Mouse (Mus musculus) cerebral cortex, adult 2 months (tissue): Measurements from ENCODE around the gene Fggy.

Experiments
- WGBS: fragments of 180-500 bp; shearing (Covaris S2); methylation state at CpG from one replicate; pipeline ENCODE4 v1.1.7; 2018; 5-methylcytosine and 5-hydroxymethylcytosine counted together

The Fggy gene

GRCm38 (mm10) chr4:95861741-95862155 lies 304.4 kb downstream of the Fggy start:
- WGBS, result 89% methylated on average over 5 of the region's 5 CpGs

GRCm38 (mm10) chr4:95862276-95862675 lies 305.0 kb downstream of the Fggy start:
- 61% methylated on average over 7 of the region's 7 CpGs for WGBS

- WGBS, result 68% methylated on average over 6 of the region's 6 CpGs
Observed at GRCm38 (mm10) chr4:95862781-95863499, 305.6 kb downstream of the Fggy start.

DNA sequence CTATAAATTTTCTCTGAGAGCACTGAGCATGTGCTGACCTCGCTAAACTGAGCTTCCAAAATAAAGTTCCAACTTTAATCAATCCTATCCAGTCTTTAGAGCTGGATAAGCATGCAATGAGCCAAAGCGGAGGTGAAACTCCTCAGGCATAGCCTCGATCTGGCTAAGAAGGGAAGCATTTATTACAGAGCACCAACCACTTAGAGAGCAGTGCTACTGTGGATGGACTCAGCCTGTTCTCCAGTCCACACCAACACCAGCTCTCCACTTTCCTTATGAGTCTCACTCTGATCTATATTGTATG lies 306.1 kb downstream of the Fggy start:
- WGBS, result 86% methylated on average over 3 of the region's 3 CpGs

DNA sequence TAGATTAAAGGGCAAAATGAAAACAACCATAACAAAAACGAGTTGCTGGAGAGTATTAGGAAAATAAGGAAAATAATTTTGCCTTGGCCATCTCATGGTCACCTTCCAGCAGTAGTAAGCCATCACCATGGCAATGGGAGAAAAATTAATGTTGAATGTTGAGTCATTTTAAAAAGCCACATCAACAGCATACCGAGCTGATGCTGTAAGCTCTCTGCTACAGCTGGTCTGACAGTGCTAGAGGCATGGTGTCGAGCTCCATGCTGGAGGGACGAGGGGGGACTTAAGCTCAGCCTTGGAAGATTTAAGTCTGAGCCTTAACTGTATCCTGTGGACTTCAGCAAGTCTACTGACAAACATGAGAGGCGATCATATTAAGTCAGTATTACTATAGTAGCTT lies 307.9 kb downstream of the Fggy start:
- 86% methylated on average over 5 of the region's 5 CpGs for WGBS

DNA sequence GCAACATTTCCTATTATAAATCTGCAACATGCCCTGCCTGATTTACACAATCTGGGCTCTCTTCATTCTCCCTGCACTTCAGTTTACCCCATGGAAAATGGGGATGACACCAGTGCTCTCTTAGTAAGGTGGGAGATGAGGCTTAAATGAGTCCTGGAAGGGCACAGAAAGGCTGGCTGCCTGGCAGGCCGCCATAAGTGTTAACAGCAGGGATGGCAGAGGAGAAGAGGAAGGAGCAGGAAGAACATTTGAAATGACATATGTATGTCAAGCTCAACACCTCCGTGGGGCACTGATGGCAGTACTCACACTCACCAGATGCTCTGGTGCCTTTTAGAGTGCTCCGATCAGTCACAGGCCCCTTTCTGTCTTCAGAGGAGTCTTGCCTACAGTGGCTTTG lies 308.6 kb downstream of the Fggy start:
- WGBS, result 74% methylated on average over 3 of the region's 3 CpGs

GRCm38 (mm10) chr4:95867103-95867502 lies 309.8 kb downstream of the Fggy start:
- WGBS, result 96% methylated on average over 3 of the region's 3 CpGs

GRCm38 (mm10) chr4:95868348-95868747 lies 311.0 kb downstream of the Fggy start:
- 90% methylated on average over 6 of the region's 6 CpGs for WGBS

DNA sequence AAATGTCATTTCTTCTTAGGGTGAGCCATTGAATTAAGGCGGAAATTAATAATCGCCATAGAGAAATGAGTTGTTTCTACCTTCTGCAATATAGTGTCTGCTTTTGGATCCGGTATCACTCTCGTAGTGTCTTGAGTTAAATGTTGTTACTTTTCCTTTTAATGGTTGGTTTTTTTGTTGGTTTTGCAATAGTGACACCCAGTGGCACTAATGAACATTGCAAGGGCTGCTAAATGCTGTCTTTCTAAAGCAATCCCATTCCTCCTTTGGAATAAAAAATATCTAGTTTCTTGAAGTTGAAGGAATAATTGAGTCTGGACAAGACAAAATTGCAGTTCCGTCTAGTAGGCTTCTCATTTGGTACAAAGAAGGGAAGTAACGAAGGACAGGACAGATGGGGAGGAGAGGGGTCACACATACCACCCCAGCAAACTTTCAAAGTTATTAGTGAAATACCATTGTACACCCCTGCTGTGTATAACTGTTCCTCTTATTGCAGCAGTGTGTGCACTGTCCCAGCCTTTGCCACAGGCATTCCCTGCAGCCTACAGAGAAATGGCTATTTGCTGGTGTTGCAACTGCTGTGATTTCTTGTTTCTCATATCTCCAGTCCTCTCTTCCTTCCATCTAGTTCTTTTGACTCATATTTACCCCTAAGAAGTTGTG lies 314.0 kb downstream of the Fggy start:
- 17% methylated on average over 6 of the region's 6 CpGs for WGBS

DNA sequence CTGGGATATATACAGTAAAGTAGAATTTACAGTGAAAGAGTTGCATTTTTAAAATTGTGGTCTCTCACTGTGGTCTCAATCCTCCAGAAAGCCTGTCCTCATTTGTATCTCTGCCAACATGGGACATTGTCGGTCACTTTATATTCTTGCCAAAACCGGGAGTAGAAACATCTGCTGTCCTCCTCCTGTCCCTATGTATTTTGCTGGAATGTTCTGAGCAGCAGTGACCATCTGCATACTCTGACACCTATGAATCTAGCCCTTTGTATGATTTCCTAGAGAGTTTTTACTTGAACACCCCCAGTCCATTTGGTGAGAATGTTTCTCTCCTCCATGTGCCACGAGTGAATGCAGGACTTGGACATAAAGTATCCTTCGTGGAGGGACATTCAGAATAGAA lies 318.6 kb downstream of the Fggy start:
- whole genome bisulfite sequencing, result 73% methylated on average over 4 of the region's 4 CpGs

GRCm38 (mm10) chr4:95877436-95877835 lies 320.1 kb downstream of the Fggy start:
- WGBS, result 97% methylated on average over 4 of the region's 4 CpGs

DNA sequence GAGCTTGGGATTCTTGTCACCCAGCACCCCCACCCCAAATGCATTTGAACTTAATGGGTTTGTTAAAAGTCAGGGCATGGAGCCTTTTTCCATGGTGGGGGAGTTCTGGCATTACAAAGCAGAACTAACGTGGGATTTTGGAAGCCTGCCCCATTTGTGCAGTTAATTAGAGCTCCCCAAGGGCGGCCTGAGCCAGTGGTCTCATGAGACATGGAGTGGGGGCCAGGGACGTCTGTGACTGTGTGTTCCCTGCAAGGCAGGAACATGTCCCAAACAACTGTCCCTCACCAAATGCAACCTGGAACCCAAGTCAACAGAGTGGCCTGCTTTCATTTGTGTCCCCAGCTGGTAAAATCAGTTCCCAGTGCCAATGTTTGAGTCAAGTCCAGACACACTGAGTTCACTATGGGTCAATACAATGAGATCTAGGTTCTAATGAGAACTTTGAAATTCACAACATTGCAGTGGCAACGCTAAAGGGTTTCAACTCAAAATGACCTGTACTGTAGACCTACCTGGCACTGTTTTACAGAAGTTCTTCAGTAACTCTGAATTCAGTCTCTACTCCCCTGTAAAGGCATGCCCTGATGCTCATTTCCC lies 324.5 kb downstream of the Fggy start:
- 70% methylated on average over 4 of the region's 4 CpGs for WGBS

DNA sequence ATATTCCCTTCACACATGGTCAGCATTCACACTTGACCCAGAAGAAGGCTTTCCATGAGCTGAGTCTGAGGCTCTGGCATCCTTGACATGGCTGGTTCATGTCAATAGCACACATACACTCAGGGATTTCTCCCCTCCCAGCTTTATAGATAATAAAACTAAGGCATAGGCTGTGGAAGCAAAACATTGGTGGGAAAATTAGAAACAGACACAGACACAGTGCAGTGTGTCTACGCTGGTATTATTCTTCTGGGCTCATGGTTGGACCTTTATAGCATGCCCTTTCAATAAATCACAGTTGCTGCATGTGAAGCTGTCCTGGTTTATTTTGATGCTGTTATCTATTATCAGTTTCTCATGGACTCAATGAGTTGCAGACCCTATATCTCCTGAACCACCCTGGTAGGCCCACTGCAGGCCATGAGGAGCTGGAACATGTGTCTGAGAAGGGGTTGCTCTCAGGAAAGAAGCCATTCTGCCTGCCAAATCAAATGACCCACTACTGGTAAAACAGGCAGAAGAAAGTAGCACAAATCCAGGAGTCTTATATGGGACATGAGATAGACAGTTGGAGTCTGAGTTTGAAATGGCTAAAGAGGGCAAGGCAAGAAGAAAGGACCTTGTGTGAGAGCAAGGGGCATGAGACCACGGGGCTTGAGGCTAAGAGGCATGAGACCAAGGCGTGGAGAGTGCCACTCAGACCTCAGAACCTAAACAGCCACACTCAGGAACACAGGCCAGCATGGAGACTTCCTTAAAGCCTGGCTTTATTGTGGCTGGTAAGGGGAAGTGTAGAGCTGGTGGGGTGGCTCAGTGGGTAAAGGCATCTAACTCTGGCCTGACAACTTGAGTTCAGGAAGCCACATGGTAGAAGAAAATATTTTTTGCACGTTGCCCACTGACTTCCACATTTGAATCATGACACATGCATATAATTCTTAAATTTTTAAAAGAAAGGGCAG lies 327.2 kb downstream of the Fggy start:
- WGBS, result 88% methylated on average over 4 of the region's 4 CpGs

DNA sequence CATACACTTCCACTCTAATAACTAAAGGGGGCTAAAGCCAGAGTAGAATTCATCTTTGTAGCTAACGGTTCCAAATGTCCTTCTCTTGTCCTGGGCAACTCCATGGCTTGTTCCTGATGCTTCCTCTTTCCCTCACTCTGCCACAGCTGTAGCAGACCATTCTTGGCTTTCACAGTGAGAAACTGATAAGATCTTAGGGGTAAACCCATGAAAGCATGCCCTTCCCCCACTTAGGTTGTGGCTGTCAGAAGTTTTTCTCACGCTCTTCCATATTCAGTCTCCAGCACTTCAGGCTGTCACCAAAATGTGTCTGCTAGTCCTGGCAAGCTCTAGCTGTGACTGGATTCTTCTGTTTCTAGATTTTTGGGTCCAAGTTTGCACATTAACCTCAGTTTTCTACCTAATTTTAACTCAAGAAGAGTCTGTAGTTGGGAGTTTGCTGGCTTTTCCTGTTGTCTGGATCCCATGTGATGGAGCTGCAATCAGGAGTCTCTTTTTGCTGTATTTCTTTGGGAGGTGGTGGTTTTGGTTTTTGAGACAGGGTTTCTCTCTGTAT lies 338.0 kb downstream of the Fggy start:
- 77% methylated on average over 2 of the region's 2 CpGs for WGBS

DNA sequence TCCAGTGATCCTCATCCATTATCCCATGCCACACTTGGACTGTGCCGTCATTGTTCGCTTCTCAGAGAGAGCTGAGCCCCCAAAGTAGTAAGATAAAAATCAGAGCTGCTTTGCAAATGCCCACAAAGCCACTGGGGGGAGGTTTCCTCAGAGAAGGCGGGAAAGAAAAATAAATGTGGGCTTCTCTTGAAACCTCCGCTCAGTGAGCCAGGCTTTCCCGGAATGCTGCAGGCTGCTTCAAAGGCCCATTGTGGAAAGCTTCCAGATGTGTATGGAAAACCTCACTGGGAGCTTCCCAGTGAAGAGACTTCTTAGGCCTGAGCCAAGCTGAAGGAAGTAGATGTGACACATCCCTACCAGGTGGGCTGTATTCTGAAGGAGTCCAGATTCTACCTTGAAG lies 339.3 kb downstream of the Fggy start:
- 45% methylated on average over 5 of the region's 5 CpGs for WGBS

DNA sequence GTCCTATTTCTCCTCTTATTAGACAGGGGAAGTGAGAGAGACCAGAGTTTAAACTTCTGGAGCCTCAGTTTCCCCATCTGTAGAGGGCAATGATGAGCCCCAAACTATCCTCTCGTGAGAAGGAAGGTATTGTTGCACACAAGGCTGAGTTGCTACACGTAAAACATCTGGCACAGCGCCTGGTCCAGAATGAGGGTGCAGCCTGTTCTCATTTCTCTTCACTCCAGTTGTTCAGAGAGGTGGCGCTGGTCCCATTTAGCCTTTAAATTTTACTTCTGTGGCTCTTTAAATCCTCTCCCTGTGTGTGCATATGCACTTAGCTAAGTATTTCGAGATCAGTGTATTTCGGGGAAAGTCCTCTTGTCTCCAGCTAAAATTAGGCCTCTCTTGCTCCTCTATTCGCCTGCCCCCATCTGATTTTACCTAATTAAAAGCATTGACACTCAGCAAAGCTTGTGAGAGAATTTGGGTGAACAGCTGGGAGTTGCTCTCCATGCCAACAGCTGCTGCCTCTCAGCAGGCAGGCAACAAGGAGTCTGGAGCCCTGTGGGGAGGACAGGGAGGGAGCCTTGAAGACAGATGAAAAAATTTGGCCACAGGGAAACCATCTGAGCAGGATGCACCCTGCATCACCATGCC lies 340.0 kb downstream of the Fggy start:
- 47% methylated on average over 7 of the region's 7 CpGs for WGBS

- 63% methylated on average over 6 of the region's 6 CpGs for WGBS
Observed at GRCm38 (mm10) chr4:95898714-95899113, 341.4 kb downstream of the Fggy start.

DNA sequence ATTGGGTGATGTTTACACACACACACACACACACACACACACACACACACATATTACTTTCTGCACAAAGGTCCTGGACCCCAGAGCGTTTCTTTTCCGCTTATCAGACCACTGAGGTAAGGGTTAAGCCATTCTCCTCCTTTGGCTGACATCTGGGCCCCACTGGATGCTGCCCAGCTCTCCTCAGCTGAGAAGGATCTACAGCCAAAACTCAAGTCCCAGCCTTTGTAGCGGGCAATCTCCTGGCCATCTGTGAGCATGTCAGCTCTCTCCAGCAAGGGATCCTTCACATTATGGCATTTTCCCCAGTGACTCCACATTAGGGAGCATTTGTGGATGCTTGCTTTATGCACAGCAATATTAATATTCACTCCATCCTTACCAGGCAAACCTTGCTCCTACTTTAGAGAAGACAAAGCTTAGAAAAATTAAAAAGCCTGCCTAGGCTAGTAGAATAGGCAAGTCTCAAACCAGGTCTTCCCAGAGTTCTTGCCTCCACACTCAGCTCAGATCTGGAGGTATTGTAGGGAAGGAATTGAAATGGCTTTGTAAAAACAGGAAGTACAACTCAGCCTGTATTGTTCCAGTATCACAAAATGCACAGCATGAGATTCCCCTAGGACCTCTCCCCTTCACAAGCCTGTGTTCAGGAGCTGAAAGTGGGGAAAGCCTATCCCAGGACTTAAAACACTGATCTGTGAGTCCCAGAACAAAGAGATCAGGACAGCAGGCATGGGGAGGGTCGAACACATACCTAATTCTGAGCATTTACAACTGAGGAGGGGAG lies 342.8 kb downstream of the Fggy start:
- 70% methylated on average over 4 of the region's 4 CpGs for WGBS

- WGBS, result 70% methylated on average over 1 of the region's 1 CpGs
Observed at GRCm38 (mm10) chr4:95900815-95901214, 343.5 kb downstream of the Fggy start.
